ENCODE assay signal across 23 mouse cellular contexts in the genomic region with DNA sequence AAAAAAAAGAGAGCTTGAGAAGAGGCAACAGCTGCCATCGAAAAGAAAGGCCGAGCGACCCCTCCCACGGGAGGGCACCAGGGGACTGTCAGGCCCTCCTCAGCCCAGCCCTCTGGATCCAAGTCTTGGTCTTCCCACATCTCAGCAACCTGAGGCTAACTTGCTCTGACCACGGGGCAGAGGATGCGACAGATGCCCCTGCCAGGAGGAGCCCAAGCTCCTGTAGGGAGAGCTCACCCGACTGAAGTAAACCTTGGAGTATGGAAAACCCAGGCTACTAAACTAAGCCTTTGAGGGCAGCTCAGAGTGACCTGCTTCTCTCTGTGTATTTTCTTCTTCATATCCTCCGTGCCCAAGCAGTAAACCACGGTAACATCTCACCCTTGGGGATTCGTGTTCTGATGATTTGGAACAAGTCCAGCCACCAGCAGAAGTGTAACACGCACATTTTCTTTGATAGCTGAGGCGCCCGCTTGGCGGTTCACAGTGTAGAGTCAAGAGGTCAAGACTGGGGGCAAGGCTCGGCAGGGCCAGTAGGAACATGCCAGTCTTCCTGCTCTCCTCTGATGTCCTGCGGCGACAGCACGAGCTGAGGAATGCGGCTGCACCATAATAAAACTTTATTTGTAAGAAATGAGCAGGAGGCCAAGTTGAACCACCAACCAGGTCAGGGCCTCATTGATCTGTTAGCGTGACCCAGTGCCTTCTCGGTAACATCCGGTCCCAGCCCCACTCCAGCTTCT. TPM values are rescaled to one million over a fixed set of nuclear protein-coding genes. Genes with fewer than 3 reads are reported as not detected.
DNase-seq lines count a peak whose midpoint lies in the region; ATAC-seq lines count a peak whose summit lies in the region.
"Had no signal": no experiment of that assay in that cellular context is flagged by ENCODE, and none has a peak within 500 bp of the region (broad histone marks: within the 10 kb centered on the region; RNA-seq: fewer than 3 reads in every experiment).

No protein-coding gene starts in this region.

- no peak for ATAC-seq in forebrain, embryonic 11.5 days (replicated peaks; ENCODE audit: low FRiP score)
- ATAC-seq in limb, embryonic 11.5 days (ENCODE audit: insufficient number of reproducible peaks, low FRiP score, low TSS enrichment, low read depth), result no peak
- ATAC-seq in intestine, embryonic 15.5 days, result no peak
- ATAC-seq: activated CD4-positive, CD25-positive, alpha-beta regulatory T cell, adult 4 months; inflammation-experienced regulatory T-cells, adult 6 months had no signal

- no peak overlapping the region for H3K9ac ChIP-seq in forebrain, embryonic 11.5 days (ENCODE audit: low read length)
- no peak overlapping the region for H3K9ac ChIP-seq in limb, embryonic 11.5 days (ENCODE audit: low read length)
- no peak overlapping the region for H3K9ac ChIP-seq in intestine, embryonic 15.5 days
- H3K9ac ChIP-seq: hindbrain, embryonic 13.5 days; midbrain, embryonic 12.5 days; stomach, embryonic 15.5 days had no signal

- H3K27me3 ChIP-seq in forebrain, embryonic 10.5 days (ENCODE audit: poor library complexity, severe bottlenecking), result peaks cover 8% of the 10 kb centered on the region; the same call in 1 of the 2 replicates
- H3K27me3 ChIP-seq in forebrain, embryonic 11.5 days (ENCODE audit: control insufficient read depth, insufficient read depth, low read length), result no peaks in the 10 kb centered on the region
- H3K27me3 ChIP-seq in limb, embryonic 11.5 days (ENCODE audit: control insufficient read depth, insufficient read depth, low read length), result no peaks in the 10 kb centered on the region
- H3K27me3 ChIP-seq in intestine, embryonic 15.5 days (replicated peaks), result no peaks in the 10 kb centered on the region
- H3K27me3 ChIP-seq: stomach, embryonic 15.5 days had no signal

- 79% methylated on average over 22 of the region's 22 CpGs for WGBS in forebrain, embryonic 10.5 days
- WGBS in forebrain, embryonic 11.5 days, result 78% methylated on average over 22 of the region's 22 CpGs
- WGBS in limb, embryonic 11.5 days, result 29% methylated on average over 22 of the region's 22 CpGs
- 57% methylated on average over 22 of the region's 22 CpGs for whole genome bisulfite sequencing in intestine, embryonic 15.5 days

- H3K36me3 ChIP-seq in forebrain, embryonic 10.5 days (replicated peaks), result no peaks in the 10 kb centered on the region
- no peaks in the 10 kb centered on the region for H3K36me3 ChIP-seq in forebrain, embryonic 11.5 days (ENCODE audit: control insufficient read depth, insufficient read depth, low read length)
- H3K36me3 ChIP-seq in limb, embryonic 11.5 days (ENCODE audit: control insufficient read depth, insufficient read depth, low read length), result no peaks in the 10 kb centered on the region
- no peaks in the 10 kb centered on the region for H3K36me3 ChIP-seq in intestine, embryonic 15.5 days
- H3K36me3 ChIP-seq: G1E; heart, embryonic 10.5 days; hindbrain, embryonic 13.5 days; midbrain, embryonic 12.5 days; stomach, embryonic 15.5 days had no signal

- H3K4me3 ChIP-seq in forebrain, embryonic 10.5 days, result no peak overlapping the region
- no peak overlapping the region for H3K4me3 ChIP-seq in forebrain, embryonic 11.5 days (ENCODE audit: low read depth, low read length)
- H3K4me3 ChIP-seq in limb, embryonic 11.5 days (ENCODE audit: low read depth, low read length), result no peak overlapping the region
- H3K4me3 ChIP-seq in intestine, embryonic 15.5 days (replicated peaks), result no peak overlapping the region
- H3K4me3 ChIP-seq: heart, embryonic 10.5 days; hindbrain, embryonic 13.5 days; left cerebral cortex, adult 2 months; midbrain, embryonic 12.5 days; myocyte; stomach, embryonic 15.5 days had no signal

- peaks cover 78% of the 10 kb centered on the region for H3K4me1 ChIP-seq in forebrain, embryonic 10.5 days
- H3K4me1 ChIP-seq in forebrain, embryonic 11.5 days (replicated peaks; ENCODE audit: control insufficient read depth, insufficient read depth, low read length), result peaks cover 2% of the 10 kb centered on the region; the same call in 1 of the 2 replicates
- H3K4me1 ChIP-seq in limb, embryonic 11.5 days (ENCODE audit: control insufficient read depth, insufficient read depth, low read length), result peaks cover 40% of the 10 kb centered on the region
- 0 out of 2 replicates have a peak, but pooled peaks cover 10% of the 10 kb centered on the region for H3K4me1 ChIP-seq in intestine, embryonic 15.5 days (replicated peaks)
- H3K4me1 ChIP-seq: stomach, embryonic 15.5 days had no signal

- H3K9me3 ChIP-seq in forebrain, embryonic 10.5 days, result no peaks in the 10 kb centered on the region
- no peaks in the 10 kb centered on the region for H3K9me3 ChIP-seq in forebrain, embryonic 11.5 days (ENCODE audit: control insufficient read depth, low read length)
- H3K9me3 ChIP-seq in limb, embryonic 11.5 days (ENCODE audit: control insufficient read depth, low read length), result no peaks in the 10 kb centered on the region
- H3K9me3 ChIP-seq in intestine, embryonic 15.5 days, result no peaks in the 10 kb centered on the region
- H3K9me3 ChIP-seq: G1E; heart, embryonic 10.5 days; hindbrain, embryonic 13.5 days; midbrain, embryonic 12.5 days; stomach, embryonic 15.5 days had no signal

- no peak for DNase-seq in forebrain, embryonic 10.5 days (ENCODE audit: extremely low spot score, low spot score)
- DNase-seq in forebrain, embryonic 11.5 days (ENCODE audit: low spot score), result no peak
- DNase-seq in lung, postnatal 25 days (ENCODE audit: low spot score), result peak; percentile 10
- no peak for DNase-seq in lung, postnatal 14 days
- DNase-seq in embryo, embryonic 10.5 days (ENCODE audit: low spot score), result peak; percentile 60
- DNase-seq in limb, embryonic 11.5 days (ENCODE audit: low spot score), result peak; percentile 56
- no peak for DNase-seq in frontal cortex, adult 2 months (ENCODE audit: extremely low spot score in 1 of 2, low spot score in 1 of 2)
- DNase-seq: adrenal gland, postnatal 25 days; cerebellum, adult 11 months; kidney, adult 8-10 months; kidney, postnatal 36 days; retina, postnatal 1 day had no signal

- H3K27ac ChIP-seq in forebrain, embryonic 10.5 days, result peak overlapping the region; percentile 62
- H3K27ac ChIP-seq in forebrain, embryonic 11.5 days (ENCODE audit: low read depth, low read length), result no peak overlapping the region
- H3K27ac ChIP-seq in limb, embryonic 11.5 days (replicated peaks; ENCODE audit: low read depth, low read length), result no peak overlapping the region; the same call in 1 of the 2 replicates
- no peak overlapping the region for H3K27ac ChIP-seq in intestine, embryonic 15.5 days
- H3K27ac ChIP-seq: heart, embryonic 10.5 days; hindbrain, embryonic 13.5 days; left cerebral cortex, adult 2 months; macrophage; midbrain, embryonic 12.5 days; stomach, embryonic 15.5 days had no signal

- no peak overlapping the region for H3K4me2 ChIP-seq in forebrain, embryonic 11.5 days (ENCODE audit: low read depth, low read length, severe bottlenecking)
- H3K4me2 ChIP-seq in limb, embryonic 11.5 days (ENCODE audit: low read depth, severe bottlenecking), result 0 out of 2 replicates have a peak overlapping the region, but pooled peaks have one; percentile 2
- no peak overlapping the region for H3K4me2 ChIP-seq in intestine, embryonic 15.5 days (replicated peaks)
- H3K4me2 ChIP-seq: hindbrain, embryonic 13.5 days; midbrain, embryonic 12.5 days; stomach, embryonic 15.5 days had no signal

RNA-seq across cellular contexts. Expression of gene A530016L24Rik, which starts 59.0 kb away (rescaled TPM):
- polyA plus RNA-seq in forebrain, embryonic 10.5 days (2016; fragmentation: Nextera tagmentation; extraction: Ambion mirVana), result not detected in 2 replicates
- 0.13 TPM in 1 of 2 replicates, not detected in the other for polyA plus RNA-seq in forebrain, embryonic 11.5 days (2014; fragmentation: Nextera tagmentation; extraction: Ambion mirVana)
- not detected in 2 replicates for polyA plus RNA-seq in limb, embryonic 11.5 days (2014; fragmentation: Nextera tagmentation; extraction: Ambion mirVana)
- 0.30 and 0.36 TPM in 2 replicates for polyA plus RNA-seq in intestine, embryonic 15.5 days (2015; fragmentation: Nextera tagmentation; extraction: Ambion mirVana)
- polyA plus RNA-seq in frontal cortex, adult 2 months (2012; rRNA removed), result 0.04 TPM in 2 replicates
- polyA plus RNA-seq: activated CD4-positive, CD25-positive, alpha-beta regulatory T cell, adult 4 months; G1E; inflammation-experienced regulatory T-cells, adult 6 months; macrophage; midbrain, embryonic 12.5 days had no signal

Comparison
In these comparisons a context has a peak if more than half of its experiments do, and no peak if none do; other contexts are left out.
1. DNase-seq: peak in lung, postnatal 25 days (single experiment), embryo, embryonic 10.5 days (single experiment) and limb, embryonic 11.5 days (single experiment); none in forebrain, embryonic 10.5 days (single experiment), forebrain, embryonic 11.5 days (single experiment), lung, postnatal 14 days (single experiment) and frontal cortex, adult 2 months (0 of 2).